Mouse (Mus musculus) MEL (cell line): ENCODE results near the gene Tssk6.

Source experiments
- CTCF ChIP-seq, 3 experiments: IDR thresholded peaks in 2 of 3; conservative IDR thresholded peaks in 1 of 3; 2 replicates each; pipeline ENCODE4 v1.5.1; 2011 to 2012; ENCODE audit warnings: low read length in 3 of 3, low read depth in 2 of 3, mild to moderate bottlenecking in 2 of 3, improper control_type of control experiment in 1 of 3, inconsistent platforms in 1 of 3, mixed read lengths in 1 of 3, moderate library complexity in 1 of 3; ENCODE audit not compliant: control insufficient read depth in 1 of 3, insufficient read depth in 1 of 3, poor library complexity in 1 of 3, severe bottlenecking in 1 of 3
- MEF2A ChIP-seq: IDR thresholded peaks from 2 replicates; pipeline ENCODE4 v1.6.1; 2014; ENCODE audit warnings: low read depth, mild to moderate bottlenecking, inconsistent platforms, low read length, improper control_type of control experiment; ENCODE audit not compliant: poor library complexity, insufficient replicate concordance, severe bottlenecking; ENCODE audit errors: extremely low read depth
- POLR2A ChIP-seq, 2 experiments: IDR thresholded peaks; 2 replicates each; pipeline ENCODE4 v1.6.1; 2011 to 2012; ENCODE audit warnings: low read length in 2 of 2, mild to moderate bottlenecking in 2 of 2, control low read depth in 1 of 2, improper control_type of control experiment in 1 of 2, low read depth in 1 of 2, moderate library complexity in 1 of 2; ENCODE audit not compliant: control insufficient read depth in 1 of 2, insufficient read depth in 1 of 2, poor library complexity in 1 of 2
- TBP ChIP-seq: IDR thresholded peaks from 2 replicates; pipeline ENCODE4 v1.8.0; 2011; ENCODE audit warnings: low read depth, low read length, improper control_type of control experiment
- USF1 ChIP-seq: IDR thresholded peaks from 2 replicates; pipeline ENCODE4 v1.6.1; 2014; ENCODE audit warnings: low read depth, mild to moderate bottlenecking, inconsistent platforms, low read length, improper control_type of control experiment, moderate library complexity

- TF ChIP-seq POLR2A (IDR thresholded peaks at IDR 0.05; ENCODE audit: control insufficient read depth in 1 of 2, insufficient read depth in 1 of 2, low read depth in 1 of 2, low read length in 2 of 2, poor library complexity in 1 of 2) (no peak), CTCF (IDR thresholded peaks at IDR 0.05 in 2 of 3, conservative IDR thresholded peaks at IDR 0.05 in 1 of 3; ENCODE audit: control insufficient read depth in 1 of 3, insufficient read depth in 1 of 3, low read depth in 2 of 3, low read length in 3 of 3, poor library complexity in 1 of 3, severe bottlenecking in 1 of 3) (peak in 1 of 3 experiments; percentile 9; a peak in 1 of 6 replicates), MEF2A (no peak), TBP (no peak), USF1 (no peak)
Measured at GRCm38 (mm10) chr8:69938245-69938982, 36.4 kb downstream of the Tssk6 start.
